Mouse (Mus musculus): Measurements from ENCODE around the gene Gcnt3.

The Gcnt3 gene

GRCm38 (mm10) chr9:70007506-70008248, 30.2 kb downstream of the Gcnt3 start:
- in situ Hi-C loops (cut with MseI, MboI) = no loop called here

- in situ Hi-C loops (cut with MseI, MboI) = no loop called here
Measured at GRCm38 (mm10) chr9:70006984-70007383, 30.9 kb downstream of the Gcnt3 start.

DNA sequence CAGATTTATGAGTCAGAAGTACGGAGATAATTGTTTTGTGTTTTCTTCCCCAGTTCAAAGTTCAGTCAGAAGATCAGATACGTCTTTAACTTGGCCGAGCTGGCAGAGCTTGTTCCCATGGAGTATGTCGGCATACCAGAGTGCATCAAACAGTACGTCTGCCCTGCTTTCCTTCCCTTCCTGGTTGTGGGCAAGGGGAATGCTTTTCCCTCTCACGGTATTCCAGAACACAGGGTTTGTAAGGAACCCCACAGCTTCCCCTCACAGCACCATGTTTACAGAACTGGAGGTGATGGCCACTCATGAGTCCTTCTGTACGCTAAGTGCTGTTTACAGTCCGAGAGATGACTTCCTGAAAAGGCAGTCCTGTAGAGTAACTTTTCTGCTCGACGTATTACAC, 34.4 kb downstream of the Gcnt3 start:
- in situ Hi-C loops (cut with MseI, MboI) = no loop called here

DNA sequence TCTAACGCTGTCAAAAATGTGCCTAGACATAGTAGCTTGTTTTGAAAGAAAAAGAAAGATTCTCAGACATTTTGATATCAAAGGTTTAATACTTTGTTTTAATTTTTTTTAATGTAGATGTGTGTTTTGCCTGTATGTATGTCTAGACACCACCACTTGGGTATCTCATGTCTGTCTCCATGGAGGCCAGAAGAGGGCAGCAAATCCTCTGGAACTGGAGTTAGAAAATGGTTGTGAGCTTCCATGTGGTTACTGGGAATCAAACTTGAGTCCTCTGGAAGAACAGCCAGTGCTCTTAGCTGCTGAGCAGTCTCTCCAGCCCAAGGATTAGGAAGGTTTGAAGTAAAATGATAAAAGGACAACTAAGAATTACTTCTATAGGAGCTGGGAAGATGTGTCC, 38.6 kb downstream of the Gcnt3 start:
- in situ Hi-C loops (cut with MseI, MboI) = no loop called here

- in situ Hi-C loops (cut with MseI, MboI) = no loop called here
Measured at GRCm38 (mm10) chr9:69994547-69994946, 43.3 kb downstream of the Gcnt3 start.

- in situ Hi-C loops (cut with MseI, MboI) = no loop called here
Measured at GRCm38 (mm10) chr9:69993479-69993878, 44.4 kb downstream of the Gcnt3 start.

DNA sequence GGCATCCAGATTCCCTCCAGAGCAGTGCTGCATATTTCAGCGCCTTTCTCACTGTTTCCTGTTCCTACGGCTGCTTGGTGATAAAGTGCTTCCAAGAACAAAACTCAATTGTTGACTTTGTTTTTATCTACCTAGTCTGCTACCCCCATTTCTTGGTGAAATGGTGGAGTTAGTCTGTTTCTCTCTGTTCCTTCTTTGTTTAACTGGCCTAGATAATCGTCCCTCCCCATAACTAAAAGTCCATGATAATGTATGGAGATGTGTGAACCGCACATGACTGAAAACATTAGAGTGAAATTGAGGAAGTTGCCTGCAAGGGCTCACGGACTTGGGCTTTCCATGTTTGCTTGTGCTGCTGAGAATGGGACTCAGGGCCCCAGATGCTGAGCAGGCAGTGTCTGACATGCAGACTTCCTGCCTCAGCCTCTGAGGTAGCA, 45.0 kb downstream of the Gcnt3 start:
- in situ Hi-C loops (cut with MseI, MboI) = no loop called here

DNA sequence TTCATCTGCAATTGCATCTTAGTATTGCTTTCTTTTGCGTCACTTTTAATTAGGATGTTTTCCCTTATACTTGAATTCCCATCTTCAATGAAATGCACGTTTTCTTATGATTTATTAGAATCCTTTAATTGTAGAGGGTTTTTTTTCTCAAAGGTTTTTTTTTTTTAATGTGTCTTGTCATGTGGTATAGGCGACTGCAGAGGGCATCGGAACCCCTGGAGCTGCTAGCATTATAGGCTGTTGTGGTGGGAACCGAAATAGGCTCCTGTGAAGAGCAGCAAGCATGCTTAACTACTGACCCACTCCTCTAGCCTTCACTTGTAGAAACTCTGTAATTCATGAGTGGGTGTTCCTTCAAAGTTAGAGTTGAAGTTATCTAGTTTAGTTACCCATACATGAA, 47.5 kb downstream of the Gcnt3 start:
- in situ Hi-C loops (cut with MseI, MboI) = no loop called here

DNA sequence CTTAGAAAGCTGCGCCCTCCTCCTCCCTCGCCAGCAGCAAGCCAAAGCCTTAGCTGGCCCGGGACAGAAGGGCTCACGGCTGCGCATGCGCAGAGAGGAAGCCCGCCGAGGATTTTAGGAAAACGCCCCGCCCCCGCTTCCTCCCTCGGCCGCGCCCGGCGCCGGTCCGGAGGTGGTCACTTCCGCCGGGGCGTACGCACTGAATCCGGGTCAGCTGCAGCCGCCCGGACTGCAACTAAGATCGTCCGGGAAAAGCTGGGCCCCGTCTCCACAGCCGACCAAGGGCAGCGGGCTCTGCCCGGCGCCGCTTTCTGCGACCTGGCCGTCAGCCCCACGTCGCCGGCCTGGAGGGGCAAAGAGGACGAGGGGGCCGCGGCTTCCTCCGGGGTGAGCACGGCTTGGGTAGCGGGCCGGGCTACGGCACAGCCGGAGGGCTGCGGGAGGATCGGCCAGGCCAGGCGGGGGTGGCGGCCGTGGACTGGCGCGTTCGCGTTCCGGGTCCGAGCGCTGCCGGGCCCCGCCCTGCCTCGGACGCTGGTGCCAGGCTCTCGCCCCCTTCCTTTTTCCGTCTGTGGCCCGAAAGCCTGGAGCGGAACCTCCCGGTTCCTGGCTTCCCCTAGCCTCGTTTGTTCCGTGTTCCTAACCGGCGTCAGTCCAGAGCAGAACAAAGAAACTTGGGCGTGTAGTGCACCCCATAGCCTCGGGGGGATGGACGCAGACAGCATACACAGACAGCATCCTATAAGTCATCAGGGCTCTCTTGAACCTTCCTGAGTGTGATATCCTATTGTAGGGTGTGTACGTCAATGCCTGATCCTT, 48.4 kb downstream of the Gcnt3 start, which contains the start of gene Bnip2:
Gene Bnip2, plus strand, starts transcription at position 164 of the 819 bp plus-strand sequence.
- in situ Hi-C loops (cut with MseI, MboI) = no loop called here

GRCm38 (mm10) chr9:69988706-69989302, 49.1 kb downstream of the Gcnt3 start:
- in situ Hi-C loops (cut with MseI, MboI) = no loop called here

DNA sequence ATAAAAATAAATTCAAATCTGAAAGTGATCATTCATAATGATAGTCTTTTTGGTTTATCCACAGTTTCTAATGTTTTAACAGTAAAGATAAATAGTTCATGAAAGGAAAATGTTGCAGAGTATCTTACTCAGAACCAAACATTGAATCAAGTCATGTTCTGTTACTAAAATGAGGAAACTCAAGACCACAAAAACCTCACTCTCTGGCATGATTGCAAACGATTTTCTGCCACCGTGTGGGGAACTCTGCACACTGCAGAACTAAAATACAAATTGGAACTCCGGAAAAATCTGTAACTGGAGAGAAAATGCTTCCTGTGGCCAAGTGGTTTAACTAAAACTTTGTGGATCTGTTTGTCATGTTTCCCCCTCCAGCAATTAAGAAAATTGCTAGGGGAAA, 50.3 kb downstream of the Gcnt3 start:
- in situ Hi-C loops (cut with MseI, MboI) = no loop called here

- in situ Hi-C loops (cut with MseI, MboI) = no loop called here
Measured at GRCm38 (mm10) chr9:69986571-69986970, 51.3 kb downstream of the Gcnt3 start.

DNA sequence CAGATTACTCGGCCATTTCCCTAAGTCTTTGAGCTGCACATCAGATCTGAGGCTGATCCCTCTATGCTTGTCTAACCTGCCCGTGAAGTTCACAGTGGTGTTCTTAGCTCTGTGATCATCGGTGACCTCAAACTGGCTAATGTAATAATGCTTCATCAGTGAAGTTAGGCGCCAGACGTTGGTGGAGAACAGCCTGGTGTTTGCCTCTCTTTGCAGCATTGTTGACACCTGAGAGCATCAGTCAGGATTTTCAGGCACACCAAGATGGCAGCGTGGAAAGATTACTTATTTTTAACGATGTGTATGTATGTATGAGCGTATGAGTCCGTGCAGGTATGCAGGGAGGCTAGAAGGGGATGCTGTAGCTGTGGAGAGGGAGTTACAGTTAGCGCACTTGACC, 51.8 kb downstream of the Gcnt3 start:
- in situ Hi-C loops (cut with MseI, MboI) = no loop called here

DNA sequence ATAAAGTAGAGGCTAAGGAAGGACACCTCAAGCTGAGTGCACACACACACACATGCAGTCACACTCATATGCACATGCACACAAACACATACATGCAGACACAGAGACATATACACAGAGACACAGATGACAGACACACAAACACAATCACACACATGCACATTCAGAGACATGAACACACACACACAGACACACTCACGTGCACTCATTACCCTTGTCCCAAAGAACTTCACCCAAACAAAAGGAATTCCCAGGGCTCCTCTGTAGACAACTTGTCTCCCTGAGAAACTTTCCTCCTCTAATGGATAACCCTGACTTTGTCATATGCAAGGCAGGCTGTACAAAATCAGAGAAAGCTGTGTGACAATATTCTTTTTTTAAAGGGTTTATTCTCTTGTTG, 52.4 kb downstream of the Gcnt3 start:
- in situ Hi-C loops (cut with MseI, MboI) = no loop called here
